Mouse (Mus musculus) spleen, adult 2 months (tissue): ENCODE data around the gene Csta1. TPM values are rescaled to one million over a fixed set of nuclear protein-coding genes. Genes with fewer than 3 reads are reported as not detected.

Experiments used
- DNase-seq, 2 experiments: peaks; one replicate each; pipeline versions ENCODE4 v3.0.0 to v3.0.0-alpha.2; 2012 to 2021; ENCODE audit warnings: low spot score in 2 of 2, low read depth in 1 of 2
- H3K27ac ChIP-seq: fragments of 200-500 bp; 2 replicates; pipeline ENCODE4 v1.5.1; 2012; ENCODE audit warnings: low read length, inconsistent platforms; ENCODE audit not compliant: insufficient read depth
- H3K27me3 ChIP-seq: fragments of 200-500 bp; 2 replicates; pipeline ENCODE4 v1.6.1; 2012; ENCODE audit warnings: mild to moderate bottlenecking, moderate library complexity, low read length, inconsistent platforms; ENCODE audit not compliant: control insufficient read depth, insufficient read depth
- H3K36me3 ChIP-seq: fragments of 200-500 bp; 2 replicates; pipeline ENCODE4 v1.6.1; 2012; ENCODE audit warnings: mild to moderate bottlenecking, low read length, inconsistent platforms; ENCODE audit not compliant: control insufficient read depth, insufficient read depth
- H3K4me1 ChIP-seq: fragments of 200-500 bp; 2 replicates; pipeline ENCODE4 v1.6.1; 2011; ENCODE audit warnings: inconsistent platforms; ENCODE audit not compliant: control insufficient read depth, insufficient read depth, insufficient read length
- H3K4me3 ChIP-seq: fragments of 200-500 bp; 2 replicates; pipeline ENCODE4 v1.5.1; 2011; ENCODE audit warnings: mild to moderate bottlenecking, inconsistent platforms; ENCODE audit not compliant: insufficient read depth, insufficient read length; ENCODE audit errors: extremely low read depth
- CTCF ChIP-seq: fragments of 200-500 bp; IDR thresholded peaks from 2 replicates; pipeline ENCODE4 v1.5.1; 2011; ENCODE audit warnings: mild to moderate bottlenecking, inconsistent platforms; ENCODE audit not compliant: insufficient read depth, insufficient read length, insufficient replicate concordance; ENCODE audit errors: extremely low read depth
- POLR2A ChIP-seq: fragments of 200-500 bp; IDR thresholded peaks from 2 replicates; pipeline ENCODE4 v1.6.1; 2011; ENCODE audit warnings: low read depth, low read length, inconsistent platforms
- WGBS: fragments of 180-500 bp; shearing (Covaris S2); methylation state at CpG from one replicate; pipeline ENCODE4 v1.1.7; 2018; 5-methylcytosine and 5-hydroxymethylcytosine counted together
- polyA plus RNA-seq: library from polyadenylated mRNA; depleted of rRNA; stranded (reverse); fragments of >200 nt; gene quantifications from 2 replicates; pipeline ENCODE4 v1.2.3, GENCODE M21; 2012; rRNA removed

Csta1 gene
- polyA plus RNA-seq, 1 experiment: not detected

GRCm38 (mm10) chr16:36087846-36088245 is 43.2 kb downstream of the Csta1 start:
- Histone ChIP-seq H3K4me3 (no peak overlapping the region), H3K4me1 (no peaks in the 10 kb centered on the region), H3K27ac (no peak overlapping the region), H3K36me3 (peaks cover 10% of the 10 kb centered on the region; the same call in 1 of the 2 replicates), H3K27me3 (no peaks in the 10 kb centered on the region)
- WGBS: 85% methylated on average over 4 of the region's 4 CpGs
- DNase-seq: no peak
- TF ChIP-seq POLR2A: no peak
- no peak for TF ChIP-seq CTCF

GRCm38 (mm10) chr16:36079916-36080315 is 51.1 kb downstream of the Csta1 start:
- DNase-seq: no peak
- Histone ChIP-seq H3K27ac (no peak overlapping the region), H3K4me1 (no peaks in the 10 kb centered on the region), H3K4me3 (no peak overlapping the region), H3K27me3 (no peaks in the 10 kb centered on the region), H3K36me3 (peaks cover 2% of the 10 kb centered on the region; the same call in 1 of the 2 replicates)
- TF ChIP-seq CTCF: no peak
- no peak for TF ChIP-seq POLR2A
- WGBS: 93% methylated on average over 3 of the region's 3 CpGs

- no peak overlapping the region for H3K4me3 ChIP-seq
- H3K4me1 ChIP-seq: no peaks in the 10 kb centered on the region
- WGBS: 89% methylated on average over 3 of the region's 3 CpGs
- H3K27ac ChIP-seq: no peak overlapping the region
- TF ChIP-seq POLR2A: no peak
- TF ChIP-seq CTCF: no peak
- no peak for DNase-seq
- no peaks in the 10 kb centered on the region for H3K36me3 ChIP-seq
- no peaks in the 10 kb centered on the region for H3K27me3 ChIP-seq
Measured at GRCm38 (mm10) chr16:36074772-36075171, 56.3 kb downstream of the Csta1 start.

GRCm38 (mm10) chr16:36072410-36073011 is 58.5 kb downstream of the Csta1 start:
- Histone ChIP-seq H3K4me1 (no peaks in the 10 kb centered on the region), H3K27me3 (no peaks in the 10 kb centered on the region), H3K27ac (no peak overlapping the region), H3K4me3 (peak overlapping the region; percentile 75), H3K36me3 (no peaks in the 10 kb centered on the region)
- 29% methylated on average over 8 of the region's 8 CpGs for WGBS
- TF ChIP-seq POLR2A: no peak
- TF ChIP-seq CTCF: no peak
- DNase-seq: no peak

GRCm38 (mm10) chr16:36071450-36072379 is 59.3 kb downstream of the Csta1 start, which contains the start of the genes Fam162a and Ccdc58:
Fam162a (minus strand) TSS chr16:36071594.
Ccdc58 (plus strand) TSS chr16:36071685.
- peak; percentile 82 to 87 for DNase-seq
- TF ChIP-seq POLR2A: peak; percentile 97
- TF ChIP-seq CTCF: no peak
- no peaks in the 10 kb centered on the region for H3K36me3 ChIP-seq
- under 1% methylated on average over 81 of the region's 81 CpGs for WGBS
- peak within 1 kb of the TSS; percentile 75 for H3K4me3 ChIP-seq
- no peaks in the 10 kb centered on the region for H3K4me1 ChIP-seq
- H3K27me3 ChIP-seq: no peaks in the 10 kb centered on the region
- peak within 1 kb of the TSS; percentile 94 for H3K27ac ChIP-seq

GRCm38 (mm10) chr16:36071071-36071449 is 60.0 kb downstream of the Csta1 start:
- TF ChIP-seq CTCF: no peak
- no peak for TF ChIP-seq POLR2A
- no peak for DNase-seq
- WGBS: 1% methylated on average over 16 of the region's 16 CpGs
- no peaks in the 10 kb centered on the region for H3K4me1 ChIP-seq
- H3K4me3 ChIP-seq: peak overlapping the region; percentile 75
- no peaks in the 10 kb centered on the region for H3K27me3 ChIP-seq
- no peaks in the 10 kb centered on the region for H3K36me3 ChIP-seq
- H3K27ac ChIP-seq: peak overlapping the region; percentile 94

Other genes with a start within 250 kb of the Csta1 start
- 6.7 and 6.9 TPM in 2 replicates for gene Parp9, start 192.8 kb downstream of the Csta1 start, polyA plus RNA-seq
- 8.1 and 8.5 TPM in 2 replicates for gene Dtx3l, start 192.1 kb downstream of the Csta1 start, polyA plus RNA-seq
- gene Kpna1, start 152.5 kb downstream of the Csta1 start, polyA plus RNA-seq: 3.2 and 4.2 TPM in 2 replicates
- gene Wdr5b, start 90.1 kb downstream of the Csta1 start, polyA plus RNA-seq: 1.7 TPM in 2 replicates
- 13.6 and 15.2 TPM in 2 replicates for gene Fam162a, start 59.6 kb downstream of the Csta1 start, polyA plus RNA-seq
- 2.4 and 2.6 TPM in 2 replicates for gene Ccdc58, start 59.6 kb downstream of the Csta1 start, polyA plus RNA-seq
- 0.48 TPM in 1 of 2 replicates, not detected in the other for gene Stfa2l1, start 25.6 kb upstream of the Csta1 start, polyA plus RNA-seq
- not detected in 2 replicates for gene Gm5483, start 53.0 kb upstream of the Csta1 start, polyA plus RNA-seq
- not detected in 2 replicates for gene Gm5416, start 79.2 kb upstream of the Csta1 start, polyA plus RNA-seq
- gene 2010005H15Rik, start 90.2 kb upstream of the Csta1 start, polyA plus RNA-seq: not detected in 2 replicates
- not detected in 2 replicates for gene Stfa1, start 145.7 kb upstream of the Csta1 start, polyA plus RNA-seq
- not detected in 2 replicates for gene BC117090, start 203.1 kb upstream of the Csta1 start, polyA plus RNA-seq
- not detected in 2 replicates for gene BC100530, start 236.5 kb upstream of the Csta1 start, polyA plus RNA-seq